Mouse (Mus musculus) spleen, adult 12 weeks (tissue): ENCODE measurements around the gene Gm45062.

Source experiments
- DNase-seq: peaks from one replicate; pipeline ENCODE4 v3.0.0; 2022; ENCODE audit warnings: low spot score

Gm45062 gene

GRCm38 (mm10) chr6:8259004-8259666, at the start of gene Gm45062, which contains the start of the genes Rpa3 and Umad1:
Gene Gm45062, plus strand, starts transcription at chr6:8259450.
Gene Rpa3, minus strand, starts transcription at chr6:8259173.
Gene Umad1, plus strand, starts transcription at chr6:8259288.
- peak; percentile 94 for DNase-seq

- DNase-seq, result no peak
These were observed 49.4 kb upstream of the Gm45062 start for GRCm38 (mm10) chr6:8209866-8210186.

GRCm38 (mm10) chr6:8210661-8211060, 48.6 kb upstream of the Gm45062 start:
- DNase-seq, result no peak

- DNase-seq, result no peak
These were observed 32.2 kb upstream of the Gm45062 start for GRCm38 (mm10) chr6:8227035-8227434.

- DNase-seq, result no peak
These were observed 30.7 kb upstream of the Gm45062 start for GRCm38 (mm10) chr6:8228596-8228995.

- DNase-seq, result no peak
These were observed 934 bp upstream of the Gm45062 start for GRCm38 (mm10) chr6:8258316-8258715.

- DNase-seq, result no peak
These were observed 406 bp downstream of the Gm45062 start for GRCm38 (mm10) chr6:8259667-8260044.

- no peak for DNase-seq
These were observed 11.8 kb downstream of the Gm45062 start for GRCm38 (mm10) chr6:8271047-8271446.

GRCm38 (mm10) chr6:8274387-8275054, 15.3 kb downstream of the Gm45062 start:
- peak; percentile 30 for DNase-seq

- peak; percentile 31 for DNase-seq
These were observed 15.8 kb downstream of the Gm45062 start for GRCm38 (mm10) chr6:8275098-8275497.

- no peak for DNase-seq
These were observed 17.2 kb downstream of the Gm45062 start for GRCm38 (mm10) chr6:8276431-8276830.

- DNase-seq, result peak; percentile 20
These were observed 19.3 kb downstream of the Gm45062 start for GRCm38 (mm10) chr6:8278426-8279002.

GRCm38 (mm10) chr6:8283255-8283654, 24.0 kb downstream of the Gm45062 start:
- DNase-seq, result no peak

GRCm38 (mm10) chr6:8285401-8285960, 26.2 kb downstream of the Gm45062 start:
- DNase-seq, result no peak

GRCm38 (mm10) chr6:8286146-8286545, 26.9 kb downstream of the Gm45062 start:
- DNase-seq, result no peak

GRCm38 (mm10) chr6:8288755-8289580, 29.7 kb downstream of the Gm45062 start:
- DNase-seq, result no peak

GRCm38 (mm10) chr6:8294048-8294784, 35.0 kb downstream of the Gm45062 start:
- DNase-seq, result no peak

- DNase-seq, result no peak
These were observed 40.0 kb downstream of the Gm45062 start for GRCm38 (mm10) chr6:8299066-8299863.

GRCm38 (mm10) chr6:8307878-8308775, 48.9 kb downstream of the Gm45062 start:
- no peak for DNase-seq

- no peak for DNase-seq
These were observed 53.3 kb downstream of the Gm45062 start for GRCm38 (mm10) chr6:8312554-8312953.
